Mouse (Mus musculus) embryonic facial prominence, embryonic 14.5 days (tissue): ENCODE measurements around the gene Slc22a18. TPM values are rescaled to one million over a fixed set of nuclear protein-coding genes. Genes with fewer than 3 reads are reported as not detected.
A peak's percentile ranks its signal among the peaks of the same experiment; 100 is the strongest.

Experiments
- ATAC-seq: fragments of 200-750 bp; cut with Nextera tagmentation; 2 replicates; pipeline ENCODE4 v1.8.0; 2017; ENCODE audit warnings: low read depth, moderate number of reproducible peaks, moderate TSS enrichment
- DNase-seq: peaks from one replicate; pipeline ENCODE4 v3.0.0-alpha.2; 2015; ENCODE audit warnings: low spot score
- H3K27ac ChIP-seq: fragments of 300-500 bp; sonication (generic); replicated peaks from 2 replicates; pipeline ENCODE4 v1.5.1; 2014; ENCODE audit warnings: low read depth, mild to moderate bottlenecking, low read length, moderate library complexity
- H3K27me3 ChIP-seq: fragments of 300-500 bp; sonication (generic); replicated peaks from 2 replicates; pipeline ENCODE4 v1.6.1; 2014; ENCODE audit warnings: low read length; ENCODE audit not compliant: control insufficient read depth, insufficient read depth
- H3K36me3 ChIP-seq: fragments of 300-500 bp; sonication (generic); 2 replicates; pipeline ENCODE4 v1.6.1; 2014; ENCODE audit warnings: low read length, mixed read lengths; ENCODE audit not compliant: control insufficient read depth, insufficient read depth
- H3K4me1 ChIP-seq: fragments of 300-500 bp; sonication (generic); 2 replicates; pipeline ENCODE4 v1.6.1; 2014; ENCODE audit warnings: antibody characterized with exemption, low read length; ENCODE audit not compliant: control insufficient read depth, insufficient read depth
- H3K4me2 ChIP-seq: fragments of 300-500 bp; sonication (generic); 2 replicates; pipeline ENCODE4 v1.6.1; 2014; ENCODE audit warnings: low read depth, mild to moderate bottlenecking, low read length, moderate library complexity, mixed read lengths
- H3K4me3 ChIP-seq: fragments of 300-500 bp; sonication (generic); 2 replicates; pipeline ENCODE4 v1.5.1; 2014; ENCODE audit warnings: low read depth, mild to moderate bottlenecking, low read length
- H3K9ac ChIP-seq: fragments of 300-500 bp; sonication (generic); 2 replicates; pipeline ENCODE4 v1.6.1; 2014; ENCODE audit warnings: low read depth, mild to moderate bottlenecking, low read length, moderate library complexity, mixed read lengths
- H3K9me3 ChIP-seq: fragments of 300-500 bp; sonication (generic); 2 replicates; pipeline ENCODE4 v1.6.1; 2016; ENCODE audit warnings: low read length; ENCODE audit not compliant: control insufficient read depth
- WGBS: fragments of 180-500 bp; shearing (Covaris S2); extraction: QIAGEN DNeasy Blood & Tissue Kit; methylation state at CpG from one replicate; pipeline ENCODE4 v1.1.7; 2014; 5-methylcytosine and 5-hydroxymethylcytosine counted together
- polyA plus RNA-seq: library from polyadenylated mRNA; unstranded; fragments of >200 nt; fragmentation: Nextera tagmentation; extraction: Ambion mirVana; gene quantifications from 2 replicates; pipeline ENCODE4 v1.2.1, GENCODE M21; 2014

The Slc22a18 gene
- polyA plus RNA-seq = 2.5 and 2.8 TPM in 2 replicates

DNA sequence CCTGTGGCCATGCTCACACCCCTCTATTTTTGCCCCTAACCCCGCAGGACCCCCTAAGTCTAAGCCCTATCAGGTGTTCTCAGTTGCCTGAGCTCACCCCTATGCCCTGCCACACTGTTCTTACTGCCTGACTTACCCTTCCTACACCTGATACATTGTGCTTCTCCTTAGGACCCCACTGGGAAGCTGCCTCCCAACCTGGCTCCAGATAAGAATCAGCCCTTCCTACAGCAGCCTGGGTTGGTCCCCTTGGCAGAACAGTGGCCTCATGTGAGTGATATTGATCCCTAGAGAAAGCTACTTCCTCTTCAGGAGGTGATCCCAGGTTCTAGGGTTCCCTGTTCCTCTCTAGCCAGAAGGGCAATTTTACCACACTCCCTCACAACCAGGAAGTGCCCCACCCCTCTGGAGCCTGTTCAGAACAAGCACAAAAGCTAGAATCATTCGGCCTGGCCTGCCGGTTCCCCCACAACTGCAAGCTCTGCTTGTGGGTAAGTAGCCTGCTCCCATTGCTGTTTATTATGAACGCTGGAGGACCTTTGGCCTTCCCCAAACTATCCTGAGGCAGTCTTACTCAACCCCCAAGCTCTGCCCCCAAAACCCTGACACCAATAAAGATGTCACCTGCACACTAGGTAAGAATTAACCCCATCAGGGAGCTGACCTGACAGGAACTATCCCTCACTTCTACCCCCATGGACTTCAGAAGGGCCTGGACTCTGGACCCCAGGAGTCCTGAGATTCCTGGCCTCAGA, at the start of gene Slc22a18:
Gene Slc22a18, plus strand, starts transcription at position 390 of the 755 bp plus-strand sequence.
- WGBS = 25% methylated on average over 4 of the region's 4 CpGs

DNA sequence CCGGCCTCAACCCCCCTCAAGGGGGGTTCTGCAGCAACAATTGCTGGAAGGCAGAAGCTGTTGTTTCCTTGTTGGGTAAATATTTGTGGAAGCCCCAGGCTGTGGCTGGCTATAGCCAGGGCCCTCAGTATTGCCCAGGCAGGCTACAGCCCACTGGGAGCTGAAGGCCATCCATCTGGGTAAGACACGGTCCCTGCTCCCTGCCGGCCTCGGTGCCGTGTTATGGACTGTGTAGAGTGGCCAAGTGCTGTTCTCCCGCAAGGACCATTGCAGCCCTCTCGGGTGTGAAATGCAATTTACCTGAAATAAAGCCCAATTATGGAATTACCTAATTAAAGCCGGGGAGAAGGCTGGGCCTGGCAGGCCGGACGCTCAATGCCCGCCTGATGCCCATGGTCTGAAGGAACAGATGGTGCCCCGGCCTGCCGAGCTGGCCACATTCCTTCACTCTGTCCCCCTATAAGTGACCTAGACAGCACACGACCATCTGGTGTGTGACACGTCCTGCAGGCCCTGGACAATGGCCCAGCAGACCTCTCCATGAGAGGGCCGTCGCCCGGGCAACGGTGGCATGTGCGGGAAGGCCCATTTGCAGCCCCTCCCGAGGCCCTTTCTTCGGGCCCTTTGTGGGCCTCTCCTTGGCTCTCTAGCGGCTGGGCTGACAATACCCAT, 45.3 kb upstream of the Slc22a18 start:
- no peak for DNase-seq

More for the DNA sequence above, at the start of gene Slc22a18:
- Histone ChIP-seq H3K9ac (no peak within 1 kb of the TSS), H3K36me3 (no peaks in the 10 kb centered on the region), H3K4me3 (no peak within 1 kb of the TSS), H3K27me3 (no peaks in the 10 kb centered on the region), H3K27ac (no peak within 1 kb of the TSS), H3K4me2 (peak within 1 kb of the TSS; percentile 23), H3K4me1 (no peaks in the 10 kb centered on the region), H3K9me3 (no peaks in the 10 kb centered on the region)
- peak; percentile 59 for DNase-seq
- ATAC-seq = peak; percentile 41; the same call in 1 of the 2 replicates

DNA sequence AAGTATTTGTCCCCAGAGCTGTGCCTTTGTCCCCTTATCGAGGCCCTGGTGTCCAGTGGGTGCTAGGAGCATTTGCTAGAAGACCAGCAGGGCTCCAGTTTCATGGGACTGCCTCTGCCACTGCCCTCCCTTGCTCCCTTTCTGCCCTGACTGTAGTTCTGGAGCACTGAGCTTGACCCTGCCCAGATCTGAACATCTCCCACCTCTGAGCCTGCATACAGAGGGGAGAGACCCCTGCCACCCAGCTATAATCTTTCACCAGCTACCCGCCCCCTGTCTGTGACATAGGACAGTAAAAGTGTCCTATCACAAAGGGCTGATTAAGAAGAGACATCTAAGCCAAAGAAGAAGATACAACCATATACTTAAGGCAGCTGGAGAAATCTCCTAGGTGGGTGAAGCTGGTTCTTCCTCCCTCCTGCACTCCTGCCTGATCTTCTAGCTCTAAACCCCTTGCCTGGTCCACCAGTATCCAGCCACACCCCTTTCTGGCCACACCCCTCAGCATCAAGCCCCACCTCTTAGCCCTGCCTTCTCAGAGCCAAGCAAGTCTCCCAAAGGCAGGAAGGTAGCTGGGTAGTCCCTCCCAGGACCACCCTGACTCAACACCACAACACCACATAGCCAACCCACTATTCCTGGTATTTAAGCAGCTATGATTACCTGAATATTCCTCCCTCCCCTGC, 44.6 kb upstream of the Slc22a18 start:
- Histone ChIP-seq H3K4me1 (0 out of 2 replicates have a peak, but pooled peaks cover 3% of the 10 kb centered on the region), H3K27me3 (no peaks in the 10 kb centered on the region; the same call in 1 of the 2 replicates), H3K4me2 (no peak overlapping the region), H3K4me3 (no peak overlapping the region), H3K9ac (peak overlapping the region; percentile 14; the same call in 1 of the 2 replicates), H3K9me3 (no peaks in the 10 kb centered on the region), H3K27ac (no peak overlapping the region), H3K36me3 (no peaks in the 10 kb centered on the region)
- WGBS = 64% methylated on average over 2 of the region's 2 CpGs
- DNase-seq (no peak), ATAC-seq (no peak)

More for the DNA sequence above, 45.3 kb upstream of the Slc22a18 start:
- WGBS = 63% methylated on average over 23 of the region's 23 CpGs
- Histone ChIP-seq H3K27me3 (no peaks in the 10 kb centered on the region), H3K4me2 (no peak overlapping the region), H3K9ac (peak overlapping the region; percentile 14; the same call in 1 of the 2 replicates), H3K27ac (no peak overlapping the region), H3K4me1 (0 out of 2 replicates have a peak, but pooled peaks cover 3% of the 10 kb centered on the region), H3K4me3 (no peak overlapping the region), H3K9me3 (no peaks in the 10 kb centered on the region), H3K36me3 (no peaks in the 10 kb centered on the region)
- ATAC-seq = peak; percentile 78; the same call in 1 of the 2 replicates

DNA sequence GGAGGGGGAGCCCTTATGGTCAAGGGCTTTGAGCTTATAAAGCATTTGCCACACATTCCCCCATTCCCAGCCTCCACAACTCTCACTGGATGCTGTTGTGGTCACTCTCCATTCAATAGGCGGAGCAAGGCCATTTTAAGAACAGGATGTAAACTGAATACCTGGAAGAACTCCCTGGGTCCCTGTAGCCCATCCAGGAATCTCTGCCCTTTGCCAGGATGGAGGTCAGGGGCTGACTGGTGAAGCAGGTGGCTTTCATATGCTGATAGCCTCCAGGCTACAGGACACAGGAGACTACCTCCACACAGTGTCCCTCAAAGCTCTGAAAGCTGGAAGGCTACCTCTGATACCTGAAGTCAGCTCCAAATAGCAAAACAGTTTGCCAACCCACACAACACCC, 40.9 kb upstream of the Slc22a18 start:
- Histone ChIP-seq H3K4me3 (no peak overlapping the region), H3K27ac (no peak overlapping the region), H3K4me2 (no peak overlapping the region), H3K9me3 (no peaks in the 10 kb centered on the region), H3K27me3 (no peaks in the 10 kb centered on the region; the same call in 1 of the 2 replicates), H3K36me3 (no peaks in the 10 kb centered on the region), H3K9ac (no peak overlapping the region), H3K4me1 (peaks cover 5% of the 10 kb centered on the region; the same call in 1 of the 2 replicates)
- 86% methylated on average over 1 of the region's 1 CpGs for WGBS
- ATAC-seq = no peak
- no peak for DNase-seq

DNA sequence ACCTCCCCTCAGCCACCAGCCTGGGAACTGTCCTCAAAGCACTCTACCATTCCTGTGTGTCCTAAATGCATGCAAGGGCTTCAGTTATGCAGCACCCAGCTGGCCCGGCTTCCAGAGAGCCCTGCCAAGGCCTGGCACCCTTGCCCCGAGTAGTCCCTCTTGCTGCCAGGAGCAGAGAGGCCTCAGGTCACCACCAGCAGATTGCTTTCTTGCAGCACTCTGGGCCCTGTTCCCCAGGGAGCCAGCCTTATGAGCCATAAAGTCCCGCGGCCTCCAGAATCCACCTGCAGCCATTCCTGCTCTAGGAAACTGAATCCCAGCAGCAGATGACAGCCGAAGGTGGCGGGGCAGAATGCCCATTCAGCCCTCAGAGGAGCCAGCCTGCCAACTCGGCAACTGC, 40.2 kb upstream of the Slc22a18 start:
- Histone ChIP-seq H3K4me2 (no peak overlapping the region), H3K9me3 (no peaks in the 10 kb centered on the region), H3K27me3 (no peaks in the 10 kb centered on the region; the same call in 1 of the 2 replicates), H3K27ac (no peak overlapping the region), H3K36me3 (no peaks in the 10 kb centered on the region), H3K9ac (no peak overlapping the region), H3K4me1 (peaks cover 9% of the 10 kb centered on the region), H3K4me3 (no peak overlapping the region)
- ATAC-seq = no peak
- DNase-seq = peak; percentile 16
- 70% methylated on average over 7 of the region's 7 CpGs for WGBS

DNA sequence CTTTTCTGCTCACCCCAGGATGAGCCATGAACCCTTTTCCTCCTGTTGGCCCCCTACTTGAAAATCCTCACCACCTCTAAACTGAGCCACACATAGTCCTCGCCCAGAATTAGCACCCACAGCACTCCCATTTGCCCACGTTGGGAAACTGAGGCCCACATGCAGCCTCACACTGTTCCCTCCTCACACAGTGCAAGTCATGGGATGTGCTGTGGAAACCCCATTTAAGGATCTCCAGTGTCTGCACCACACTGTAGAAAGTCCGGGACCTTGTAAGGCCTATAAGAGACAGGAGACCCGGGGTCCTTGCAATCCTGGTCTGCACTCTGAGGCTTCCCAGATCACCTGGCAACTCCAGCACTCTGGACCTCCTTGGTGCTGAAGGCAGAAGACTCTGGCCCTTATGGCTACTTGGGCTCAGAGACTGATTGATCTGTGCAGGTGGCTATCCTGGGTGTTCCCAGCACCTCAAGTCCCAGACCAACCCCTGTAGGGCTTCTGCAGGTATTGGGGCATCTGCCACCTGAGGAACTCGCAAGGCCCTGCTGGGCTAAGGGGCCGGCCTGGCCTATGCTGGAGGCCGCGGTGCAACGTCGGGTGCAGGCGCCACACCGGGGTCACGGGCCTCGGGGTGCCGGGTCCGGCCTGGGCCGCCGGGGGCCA, 36.2 kb upstream of the Slc22a18 start:
- ATAC-seq = peak; percentile 48
- Histone ChIP-seq H3K4me1 (peaks cover 10% of the 10 kb centered on the region), H3K27ac (peak overlapping the region; percentile 59; the same call in 1 of the 2 replicates), H3K36me3 (no peaks in the 10 kb centered on the region), H3K4me2 (peak overlapping the region; percentile 96), H3K9me3 (no peaks in the 10 kb centered on the region), H3K4me3 (peak overlapping the region; percentile 51), H3K9ac (peak overlapping the region; percentile 87), H3K27me3 (no peaks in the 10 kb centered on the region; the same call in 1 of the 2 replicates)
- no peak for DNase-seq
- WGBS = 35% methylated on average over 10 of the region's 18 CpGs

DNA sequence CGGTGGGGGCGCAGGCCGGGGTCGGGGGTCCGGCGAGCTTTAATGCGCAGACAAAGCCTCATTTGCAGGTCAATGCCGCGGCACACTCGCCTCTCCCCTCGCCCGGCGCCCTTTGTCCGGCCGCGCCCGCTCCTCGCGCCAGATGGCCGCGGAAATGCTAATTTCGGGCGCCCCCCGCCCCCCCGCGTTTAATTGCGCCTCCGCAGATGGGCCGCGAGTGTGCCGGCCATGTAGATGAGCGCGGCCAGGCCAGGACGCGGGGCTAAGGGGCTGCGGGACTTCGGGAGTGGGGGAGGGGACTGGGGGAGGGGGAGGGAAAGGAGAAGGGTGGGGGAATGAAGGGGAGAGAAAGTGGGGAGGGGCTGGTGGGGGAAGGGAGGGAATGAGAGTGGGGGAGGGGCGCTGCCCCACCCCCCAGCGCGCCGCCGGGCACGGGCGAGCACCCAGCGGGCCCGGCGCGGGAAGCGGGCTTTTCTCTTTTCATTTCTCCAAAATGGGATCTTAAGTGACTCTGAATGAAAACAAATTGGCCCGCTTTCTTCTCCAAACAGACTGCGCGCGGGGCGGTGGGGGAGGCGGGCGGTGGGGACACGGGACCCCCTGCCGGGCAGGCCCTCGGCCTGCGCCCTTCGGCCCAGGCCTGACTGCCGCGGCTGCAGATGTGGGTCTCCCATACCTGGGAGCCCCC, 35.5 kb upstream of the Slc22a18 start:
- Histone ChIP-seq H3K4me1 (peaks cover 10% of the 10 kb centered on the region), H3K27ac (peak overlapping the region; percentile 59; the same call in 1 of the 2 replicates), H3K9me3 (no peaks in the 10 kb centered on the region), H3K4me3 (peak overlapping the region; percentile 51), H3K27me3 (peaks cover 6% of the 10 kb centered on the region), H3K9ac (peak overlapping the region; percentile 87), H3K4me2 (peak overlapping the region; percentile 96), H3K36me3 (no peaks in the 10 kb centered on the region)
- DNase-seq (peak; percentile 34), ATAC-seq (peak; percentile 27)
- WGBS = under 1% methylated on average over 40 of the region's 63 CpGs
